Mouse (Mus musculus) heart, embryonic 11.5 days (tissue): ENCODE data around the gene Leap2. TPM values are rescaled to one million over a fixed set of nuclear protein-coding genes. Genes with fewer than 3 reads are reported as not detected.

Source experiments
- microRNA-seq: library from miRNA; unstranded; fragments of <30 nt; microRNA quantifications from one replicate; pipeline ENCODE4, GENCODE M21; 2016; ENCODE audit warnings: borderline number of aligned reads
- polyA plus RNA-seq: library from polyadenylated mRNA; unstranded; fragments of >200 nt; fragmentation: Nextera tagmentation; extraction: Ambion mirVana; gene quantifications from 2 replicates; pipeline ENCODE4 v1.2.1, GENCODE M21; 2014

Gene Leap2
- polyA plus RNA-seq, 1 experiment from 2014 or later, result not detected

Small RNAs within 50 kb of the gene (microRNA-seq; reads per million reads assigned to microRNA genes)
- not detected for gene Mir6920

Other genes with a start within 250 kb of the Leap2 start
- 84.1 and 101 TPM in 2 replicates for gene Hspa4, start 122.7 kb downstream of the Leap2 start, polyA plus RNA-seq
- 21.3 and 24.9 TPM in 2 replicates for gene Zcchc10, start 98.5 kb downstream of the Leap2 start, polyA plus RNA-seq
- gene Aff4, start 72.3 kb downstream of the Leap2 start, polyA plus RNA-seq, result 29.3 and 54.4 TPM in 2 replicates
- gene Uqcrq, start 7.7 kb upstream of the Leap2 start, polyA plus RNA-seq, result 1,123 and 1,162 TPM in 2 replicates
- gene Gdf9, start 7.9 kb upstream of the Leap2 start, polyA plus RNA-seq, result 0.76 and 1.4 TPM in 2 replicates
- gene Gm10447, start 33.9 kb upstream of the Leap2 start, polyA plus RNA-seq, result 0.13 TPM in 1 of 2 replicates, not detected in the other
- gene Shroom1, start 34.0 kb upstream of the Leap2 start, polyA plus RNA-seq, result 3.3 and 3.7 TPM in 2 replicates
- not detected in 2 replicates for gene Gm9837, start 47.3 kb upstream of the Leap2 start, polyA plus RNA-seq
- 0.29 TPM in 1 of 2 replicates, not detected in the other for gene Gm9945, start 57.0 kb upstream of the Leap2 start, polyA plus RNA-seq
- 0.41 and 0.73 TPM in 2 replicates for gene Sowaha, start 57.1 kb upstream of the Leap2 start, polyA plus RNA-seq
- gene Sept8, start 96.1 kb upstream of the Leap2 start, polyA plus RNA-seq, result 18.8 and 21.4 TPM in 2 replicates
- gene Kif3a, start 144.2 kb upstream of the Leap2 start, polyA plus RNA-seq, result 31.9 and 38.6 TPM in 2 replicates
- gene Il4, start 195.5 kb upstream of the Leap2 start, polyA plus RNA-seq, result 0.86 and 1.8 TPM in 2 replicates
- gene Il13, start 211.5 kb upstream of the Leap2 start, polyA plus RNA-seq, result not detected in 2 replicates